Mouse (Mus musculus) monocyte, adult 59 days (primary cell): ENCODE data around the gene Gm10801. TPM values are rescaled to one million over a fixed set of nuclear protein-coding genes. Genes with fewer than 3 reads are reported as not detected.

Experiments used
- total RNA-seq, 2 experiments: library from RNA; stranded (reverse); gene quantifications; one replicate each; pipeline ENCODE4 v1.2.4; 2023

Gene Gm10801
- total RNA-seq: not detected

GRCm38 (mm10) chr2:98661937-98662336 lies at the start of gene Gm10801:
Gm10801 (plus strand) TSS chr2:98662237.

GRCm38 (mm10) chr2:98667201-98667600 lies 5.2 kb downstream of the Gm10801 start, which contains the start of gene Gm10800:
Gm10800 (minus strand) TSS chr2:98667301.

Other genes with a start within 250 kb of the Gm10801 start
- gene Gm10800, start 5.1 kb downstream of the Gm10801 start, total RNA-seq: 1 to 10 TPM in 1 of 2 experiments, under 1 TPM in 1; 0.81 to 1.5 TPM